Mouse (Mus musculus) liver, postnatal 0 days (tissue): ENCODE data around the gene Gpr39.

ENCODE experiments used
- CTCF ChIP-seq: sonication (generic); IDR thresholded peaks from 2 replicates; pipeline ENCODE4 v1.5.1; 2016; ENCODE audit warnings: antibody characterized with exemption, low read depth
- EP300 ChIP-seq: IDR thresholded peaks from 2 replicates; pipeline ENCODE4 v1.6.1; 2016; ENCODE audit warnings: antibody characterized with exemption, low read depth, mild to moderate bottlenecking

GRCm38 (mm10) chr1:125702326-125702725 lies 25.5 kb downstream of the Gpr39 start:
- TF ChIP-seq CTCF (no peak), EP300 (no peak)
